Mouse (Mus musculus): Measurements from ENCODE around the gene Speg. TPM values are rescaled to one million over a fixed set of nuclear protein-coding genes. Genes with fewer than 3 reads are reported as not detected.

Speg gene
- polyA plus RNA-seq, 1 experiment from 2014 or later = 8.3 TPM

- no peak overlapping the region for H3K27ac ChIP-seq (ENCODE audit: low read depth, low read length)
- 79% methylated on average over 3 of the region's 3 CpGs for WGBS
- peaks cover 14% of the 10 kb centered on the region; the same call in 1 of the 2 replicates for H3K27me3 ChIP-seq (replicated peaks; ENCODE audit: control insufficient read depth, insufficient read depth, low read length)
- H3K36me3 ChIP-seq (ENCODE audit: control insufficient read depth, insufficient read depth, low read length) = no peaks in the 10 kb centered on the region
- H3K9me3 ChIP-seq (replicated peaks; ENCODE audit: control insufficient read depth, low read length) = no peaks in the 10 kb centered on the region
- peaks cover 6% of the 10 kb centered on the region for H3K4me1 ChIP-seq (ENCODE audit: control insufficient read depth, insufficient read depth, low read length)
- no peak overlapping the region for H3K4me2 ChIP-seq (ENCODE audit: low read length)
- ATAC-seq = no peak
- H3K9ac ChIP-seq (ENCODE audit: low read length) = no peak overlapping the region
- DNase-seq (ENCODE audit: low spot score) = no peak
- H3K4me3 ChIP-seq (ENCODE audit: low read depth, low read length) = no peak overlapping the region
Measured at GRCm38 (mm10) chr1:75372450-75372849, 2.6 kb upstream of the Speg start.

DNA sequence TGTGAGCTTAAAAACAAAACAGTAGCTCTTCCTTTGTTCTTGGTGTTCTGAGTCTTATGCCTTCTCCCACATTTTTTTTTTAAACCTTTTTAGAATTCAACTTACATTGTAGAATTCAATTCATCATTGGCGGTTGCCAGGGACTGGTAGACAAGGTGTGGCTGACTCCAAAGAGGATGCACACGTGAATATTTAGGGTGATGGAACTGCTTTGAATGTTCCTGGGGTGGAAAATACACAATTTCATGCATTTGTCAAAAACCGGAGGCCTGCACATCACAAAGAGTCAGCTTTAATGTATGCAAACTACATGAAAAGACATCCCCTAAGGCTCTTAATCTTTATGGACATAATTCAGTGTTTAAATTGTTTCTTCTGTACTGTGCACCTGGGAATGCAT, 1.8 kb upstream of the Speg start:
- Histone ChIP-seq H3K9me3 (replicated peaks; ENCODE audit: control insufficient read depth, low read length) (no peaks in the 10 kb centered on the region), H3K27me3 (replicated peaks; ENCODE audit: control insufficient read depth, insufficient read depth, low read length) (peaks cover 14% of the 10 kb centered on the region; the same call in 1 of the 2 replicates), H3K9ac (ENCODE audit: low read length) (no peak overlapping the region), H3K4me2 (ENCODE audit: low read length) (no peak overlapping the region), H3K27ac (ENCODE audit: low read depth, low read length) (no peak overlapping the region), H3K4me1 (ENCODE audit: control insufficient read depth, insufficient read depth, low read length) (peaks cover 6% of the 10 kb centered on the region), H3K36me3 (ENCODE audit: control insufficient read depth, insufficient read depth, low read length) (no peaks in the 10 kb centered on the region), H3K4me3 (ENCODE audit: low read depth, low read length) (no peak overlapping the region)
- DNase-seq (ENCODE audit: low spot score) (no peak), ATAC-seq (no peak)
- 69% methylated on average over 3 of the region's 3 CpGs for WGBS

DNA sequence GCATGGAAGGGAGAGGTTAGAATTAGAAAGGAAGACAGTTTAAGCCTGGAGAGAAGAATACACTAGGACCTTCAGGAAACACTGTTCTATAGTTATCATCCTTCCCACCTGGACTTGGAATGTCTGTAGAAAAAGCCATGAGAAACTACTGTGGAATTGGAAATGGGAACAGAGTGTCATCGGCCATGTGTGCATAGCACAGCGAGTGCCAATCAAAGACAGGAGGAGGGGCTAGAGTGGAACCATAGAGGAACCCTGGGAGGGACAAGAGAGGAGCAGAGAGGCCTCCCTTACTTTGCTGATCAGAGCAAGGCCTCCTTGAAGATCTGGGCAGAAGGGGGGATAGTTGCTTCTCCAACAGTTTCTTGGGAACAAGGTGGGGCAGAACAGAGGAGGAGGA, 4.1 kb downstream of the Speg start:
- no peak overlapping the region for H3K4me3 ChIP-seq (ENCODE audit: low read depth, low read length)

GRCm38 (mm10) chr1:75379931-75380330, 4.8 kb downstream of the Speg start:
- 71% methylated on average over 8 of the region's 8 CpGs for WGBS
- H3K9me3 ChIP-seq (replicated peaks; ENCODE audit: control insufficient read depth, low read length) = no peaks in the 10 kb centered on the region
- peaks cover 10% of the 10 kb centered on the region for H3K4me1 ChIP-seq (ENCODE audit: control insufficient read depth, insufficient read depth, low read length)
- DNase-seq (ENCODE audit: low spot score) = no peak
- ATAC-seq = no peak
- H3K9ac ChIP-seq (ENCODE audit: low read length) = no peak overlapping the region
- H3K27ac ChIP-seq (ENCODE audit: low read depth, low read length) = no peak overlapping the region
- H3K4me3 ChIP-seq (ENCODE audit: low read depth, low read length) = no peak overlapping the region
- H3K36me3 ChIP-seq (ENCODE audit: control insufficient read depth, insufficient read depth, low read length) = no peaks in the 10 kb centered on the region
- H3K27me3 ChIP-seq (replicated peaks; ENCODE audit: control insufficient read depth, insufficient read depth, low read length) = peaks cover 6% of the 10 kb centered on the region; the same call in 1 of the 2 replicates
- no peak overlapping the region for H3K4me2 ChIP-seq (ENCODE audit: low read length)

More for the DNA sequence above, 4.1 kb downstream of the Speg start:
- WGBS = 76% methylated on average over 2 of the region's 2 CpGs
- H3K27me3 ChIP-seq (replicated peaks; ENCODE audit: control insufficient read depth, insufficient read depth, low read length) = peaks cover 12% of the 10 kb centered on the region; the same call in 1 of the 2 replicates
- no peak overlapping the region for H3K9ac ChIP-seq (ENCODE audit: low read length)
- H3K27ac ChIP-seq (ENCODE audit: low read depth, low read length) = no peak overlapping the region
- no peaks in the 10 kb centered on the region for H3K9me3 ChIP-seq (replicated peaks; ENCODE audit: control insufficient read depth, low read length)
- DNase-seq (ENCODE audit: low spot score) = no peak
- H3K4me2 ChIP-seq (ENCODE audit: low read length) = no peak overlapping the region
- H3K4me1 ChIP-seq (ENCODE audit: control insufficient read depth, insufficient read depth, low read length) = peaks cover 10% of the 10 kb centered on the region
- no peak for ATAC-seq
- no peaks in the 10 kb centered on the region for H3K36me3 ChIP-seq (ENCODE audit: control insufficient read depth, insufficient read depth, low read length)

- peaks cover 6% of the 10 kb centered on the region; the same call in 1 of the 2 replicates for H3K4me1 ChIP-seq (ENCODE audit: control insufficient read depth, insufficient read depth, low read length)
- no peak overlapping the region for H3K4me3 ChIP-seq (ENCODE audit: low read depth, low read length)
- H3K27me3 ChIP-seq (replicated peaks; ENCODE audit: control insufficient read depth, insufficient read depth, low read length) = 0 out of 2 replicates have a peak, but pooled peaks cover under 1% of the 10 kb centered on the region
- no peak overlapping the region for H3K27ac ChIP-seq (ENCODE audit: low read depth, low read length)
- no peaks in the 10 kb centered on the region for H3K36me3 ChIP-seq (ENCODE audit: control insufficient read depth, insufficient read depth, low read length)
- WGBS = 28% methylated on average over 2 of the region's 2 CpGs
- ATAC-seq (no peak), DNase-seq (ENCODE audit: low spot score) (no peak)
- no peak overlapping the region for H3K9ac ChIP-seq (ENCODE audit: low read length)
- no peaks in the 10 kb centered on the region for H3K9me3 ChIP-seq (replicated peaks; ENCODE audit: control insufficient read depth, low read length)
- peak overlapping the region; percentile 97 for H3K4me2 ChIP-seq (ENCODE audit: low read length)
Measured at GRCm38 (mm10) chr1:75380951-75381350, 5.9 kb downstream of the Speg start.

GRCm38 (mm10) chr1:75381482-75382355, 6.6 kb downstream of the Speg start:
- peak overlapping the region; percentile 79 for H3K9ac ChIP-seq (ENCODE audit: low read length)
- H3K4me2 ChIP-seq (ENCODE audit: low read length) = peak overlapping the region; percentile 97
- H3K4me3 ChIP-seq (ENCODE audit: low read depth, low read length) = peak overlapping the region; percentile 66
- ATAC-seq = peak; percentile 71
- no peaks in the 10 kb centered on the region for H3K9me3 ChIP-seq (replicated peaks; ENCODE audit: control insufficient read depth, low read length)
- H3K4me1 ChIP-seq (ENCODE audit: control insufficient read depth, insufficient read depth, low read length) = peaks cover 7% of the 10 kb centered on the region; the same call in 1 of the 2 replicates
- peaks cover 2% of the 10 kb centered on the region for H3K27me3 ChIP-seq (replicated peaks; ENCODE audit: control insufficient read depth, insufficient read depth, low read length)
- H3K27ac ChIP-seq (ENCODE audit: low read depth, low read length) = peak overlapping the region; percentile 33; the same call in 1 of the 2 replicates
- DNase-seq (ENCODE audit: low spot score) = peak; percentile 47
- 3% methylated on average over 30 of the region's 60 CpGs for WGBS
- H3K36me3 ChIP-seq (ENCODE audit: control insufficient read depth, insufficient read depth, low read length) = no peaks in the 10 kb centered on the region

DNA sequence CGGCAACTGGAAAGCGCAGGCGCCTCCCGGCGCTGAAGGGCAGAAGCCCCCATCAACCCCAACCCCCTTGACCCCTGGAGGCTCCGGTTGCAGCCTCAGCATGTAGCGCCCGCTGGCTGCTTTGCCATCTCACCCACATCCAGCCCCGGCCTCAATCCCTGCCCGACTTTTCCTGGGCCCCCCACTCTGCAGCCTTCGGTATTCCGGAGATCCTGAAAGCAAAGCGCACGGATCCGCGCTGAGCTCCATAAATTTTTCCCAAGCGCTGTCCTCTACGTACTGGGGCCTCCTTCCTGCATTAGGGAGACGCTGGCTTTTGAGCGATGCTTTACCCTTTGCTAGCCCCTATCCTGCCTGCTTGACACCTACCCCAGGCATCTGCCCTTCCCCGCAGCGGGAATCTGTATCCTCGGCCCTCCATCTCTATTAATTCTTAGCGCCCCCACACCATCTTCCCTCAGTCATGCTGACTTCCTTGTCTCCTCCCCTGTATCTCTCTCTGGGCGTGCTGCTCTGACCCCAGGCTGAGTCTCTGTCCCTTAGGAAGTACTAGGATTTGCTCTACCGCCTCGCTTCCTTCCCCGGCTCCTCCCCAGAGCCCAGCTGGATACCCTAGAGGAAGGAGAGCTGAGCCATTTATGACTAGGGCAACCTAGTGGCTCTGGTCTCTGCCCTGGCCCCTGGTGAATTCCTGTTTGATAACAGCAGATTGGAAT, 7.4 kb downstream of the Speg start:
- Histone ChIP-seq H3K4me1 (ENCODE audit: control insufficient read depth, insufficient read depth, low read length) (peaks cover 7% of the 10 kb centered on the region; the same call in 1 of the 2 replicates), H3K9me3 (replicated peaks; ENCODE audit: control insufficient read depth, low read length) (no peaks in the 10 kb centered on the region), H3K4me3 (ENCODE audit: low read depth, low read length) (peak overlapping the region; percentile 66), H3K27ac (ENCODE audit: low read depth, low read length) (0 out of 2 replicates have a peak overlapping the region, but pooled peaks have one; percentile 33), H3K9ac (ENCODE audit: low read length) (peak overlapping the region; percentile 79), H3K27me3 (replicated peaks; ENCODE audit: control insufficient read depth, insufficient read depth, low read length) (peaks cover 10% of the 10 kb centered on the region), H3K4me2 (ENCODE audit: low read length) (peak overlapping the region; percentile 97), H3K36me3 (ENCODE audit: control insufficient read depth, insufficient read depth, low read length) (no peaks in the 10 kb centered on the region)
- ATAC-seq (no peak; the same call in none of the 2 replicates), DNase-seq (ENCODE audit: low spot score) (no peak)
- WGBS = 2% methylated on average over 28 of the region's 28 CpGs

- H3K36me3 ChIP-seq (ENCODE audit: control insufficient read depth, insufficient read depth, low read length) = no peaks in the 10 kb centered on the region
- H3K4me1 ChIP-seq (ENCODE audit: control insufficient read depth, insufficient read depth, low read length) = peaks cover 13% of the 10 kb centered on the region; the same call in 1 of the 2 replicates
- no peak overlapping the region for H3K9ac ChIP-seq (ENCODE audit: low read length)
- no peak overlapping the region for H3K4me3 ChIP-seq (ENCODE audit: low read depth, low read length)
- 89% methylated on average over 27 of the region's 27 CpGs for WGBS
- H3K4me2 ChIP-seq (ENCODE audit: low read length) = no peak overlapping the region
- no peak overlapping the region for H3K27ac ChIP-seq (ENCODE audit: low read depth, low read length)
- ATAC-seq = no peak
- H3K27me3 ChIP-seq (replicated peaks; ENCODE audit: control insufficient read depth, insufficient read depth, low read length) = peaks cover 31% of the 10 kb centered on the region
- H3K9me3 ChIP-seq (replicated peaks; ENCODE audit: control insufficient read depth, low read length) = no peaks in the 10 kb centered on the region
- DNase-seq (ENCODE audit: low spot score) = no peak
Measured at GRCm38 (mm10) chr1:75384470-75385141, 9.5 kb downstream of the Speg start.

All from forebrain, embryonic 14.5 days (tissue).